Mouse (Mus musculus) embryonic facial prominence, embryonic 14.5 days (tissue): ENCODE data around the gene Coq6. TPM values are rescaled to one million over a fixed set of nuclear protein-coding genes. Genes with fewer than 3 reads are reported as not detected.

Experiments used
- ATAC-seq: fragments of 200-750 bp; cut with Nextera tagmentation; 2 replicates; pipeline ENCODE4 v1.8.0; 2017; ENCODE audit warnings: low read depth, moderate number of reproducible peaks, moderate TSS enrichment
- DNase-seq: peaks from one replicate; pipeline ENCODE4 v3.0.0-alpha.2; 2015; ENCODE audit warnings: low spot score
- H3K27ac ChIP-seq: fragments of 300-500 bp; sonication (generic); replicated peaks from 2 replicates; pipeline ENCODE4 v1.5.1; 2014; ENCODE audit warnings: low read depth, mild to moderate bottlenecking, low read length, moderate library complexity
- H3K27me3 ChIP-seq: fragments of 300-500 bp; sonication (generic); replicated peaks from 2 replicates; pipeline ENCODE4 v1.6.1; 2014; ENCODE audit warnings: low read length; ENCODE audit not compliant: control insufficient read depth, insufficient read depth
- H3K36me3 ChIP-seq: fragments of 300-500 bp; sonication (generic); 2 replicates; pipeline ENCODE4 v1.6.1; 2014; ENCODE audit warnings: low read length, mixed read lengths; ENCODE audit not compliant: control insufficient read depth, insufficient read depth
- H3K4me1 ChIP-seq: fragments of 300-500 bp; sonication (generic); 2 replicates; pipeline ENCODE4 v1.6.1; 2014; ENCODE audit warnings: antibody characterized with exemption, low read length; ENCODE audit not compliant: control insufficient read depth, insufficient read depth
- H3K4me2 ChIP-seq: fragments of 300-500 bp; sonication (generic); 2 replicates; pipeline ENCODE4 v1.6.1; 2014; ENCODE audit warnings: low read depth, mild to moderate bottlenecking, low read length, moderate library complexity, mixed read lengths
- H3K4me3 ChIP-seq: fragments of 300-500 bp; sonication (generic); 2 replicates; pipeline ENCODE4 v1.5.1; 2014; ENCODE audit warnings: low read depth, mild to moderate bottlenecking, low read length
- H3K9ac ChIP-seq: fragments of 300-500 bp; sonication (generic); 2 replicates; pipeline ENCODE4 v1.6.1; 2014; ENCODE audit warnings: low read depth, mild to moderate bottlenecking, low read length, moderate library complexity, mixed read lengths
- H3K9me3 ChIP-seq: fragments of 300-500 bp; sonication (generic); 2 replicates; pipeline ENCODE4 v1.6.1; 2016; ENCODE audit warnings: low read length; ENCODE audit not compliant: control insufficient read depth
- WGBS: fragments of 180-500 bp; shearing (Covaris S2); extraction: QIAGEN DNeasy Blood & Tissue Kit; methylation state at CpG from one replicate; pipeline ENCODE4 v1.1.7; 2014; 5-methylcytosine and 5-hydroxymethylcytosine counted together
- polyA plus RNA-seq: library from polyadenylated mRNA; unstranded; fragments of >200 nt; fragmentation: Nextera tagmentation; extraction: Ambion mirVana; gene quantifications from 2 replicates; pipeline ENCODE4 v1.2.1, GENCODE M21; 2014

Gene Coq6
- polyA plus RNA-seq, 1 experiment from 2014 or later = 34.0 TPM

DNA sequence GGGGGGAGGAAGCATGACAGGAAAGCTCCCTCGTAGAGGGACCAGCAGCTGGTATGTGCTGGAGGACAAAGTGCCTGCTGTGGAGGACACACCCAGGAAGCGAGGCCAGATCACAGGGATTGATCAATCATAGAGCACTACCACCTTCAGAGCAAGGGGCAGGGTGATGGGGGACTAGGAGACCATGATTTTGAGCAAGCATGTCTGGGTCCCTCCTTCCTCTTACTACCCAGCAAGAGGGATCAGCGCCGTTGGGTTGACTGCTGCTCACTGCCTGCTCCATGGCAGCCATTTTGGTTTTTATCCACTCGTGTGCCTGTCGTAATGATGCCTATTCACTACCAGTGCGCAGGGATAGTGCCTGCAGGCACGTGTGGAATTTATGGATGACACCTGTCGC lies 2.8 kb downstream of the Coq6 start:
- Histone ChIP-seq H3K36me3 (peaks cover 24% of the 10 kb centered on the region), H3K4me1 (peaks cover 10% of the 10 kb centered on the region), H3K9me3 (no peaks in the 10 kb centered on the region), H3K27me3 (no peaks in the 10 kb centered on the region), H3K4me3 (no peak overlapping the region), H3K27ac (no peak overlapping the region), H3K9ac (no peak overlapping the region), H3K4me2 (no peak overlapping the region)
- ATAC-seq = no peak
- WGBS = 85% methylated on average over 9 of the region's 9 CpGs
- no peak for DNase-seq

DNA sequence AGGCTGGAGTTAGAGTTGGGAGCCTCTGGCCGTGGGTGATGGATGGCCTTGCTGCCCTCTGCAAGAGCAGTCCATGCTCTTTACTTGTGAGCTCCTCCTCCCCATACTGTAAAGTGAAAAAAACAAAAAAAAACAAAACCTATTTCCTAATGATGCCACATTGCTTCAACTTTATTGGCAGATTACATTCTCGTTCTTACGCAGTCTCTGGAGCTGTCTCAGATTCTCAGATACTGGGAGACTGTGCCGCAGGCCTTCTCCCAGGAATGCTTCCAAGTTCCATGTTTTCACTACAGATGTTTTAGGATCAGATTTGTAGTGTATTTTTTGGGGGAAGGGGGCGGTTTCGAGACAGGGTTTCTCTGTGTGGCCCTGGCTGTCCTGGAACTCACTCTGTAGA lies 3.7 kb downstream of the Coq6 start:
- ATAC-seq (no peak), DNase-seq (no peak)
- no peak overlapping the region for H3K9ac ChIP-seq
- H3K27ac ChIP-seq = no peak overlapping the region
- no peaks in the 10 kb centered on the region for H3K9me3 ChIP-seq
- 93% methylated on average over 6 of the region's 6 CpGs for WGBS
- no peak overlapping the region for H3K4me3 ChIP-seq
- H3K36me3 ChIP-seq = peaks cover 32% of the 10 kb centered on the region
- no peaks in the 10 kb centered on the region for H3K27me3 ChIP-seq
- H3K4me2 ChIP-seq = no peak overlapping the region
- peaks cover 10% of the 10 kb centered on the region for H3K4me1 ChIP-seq

DNA sequence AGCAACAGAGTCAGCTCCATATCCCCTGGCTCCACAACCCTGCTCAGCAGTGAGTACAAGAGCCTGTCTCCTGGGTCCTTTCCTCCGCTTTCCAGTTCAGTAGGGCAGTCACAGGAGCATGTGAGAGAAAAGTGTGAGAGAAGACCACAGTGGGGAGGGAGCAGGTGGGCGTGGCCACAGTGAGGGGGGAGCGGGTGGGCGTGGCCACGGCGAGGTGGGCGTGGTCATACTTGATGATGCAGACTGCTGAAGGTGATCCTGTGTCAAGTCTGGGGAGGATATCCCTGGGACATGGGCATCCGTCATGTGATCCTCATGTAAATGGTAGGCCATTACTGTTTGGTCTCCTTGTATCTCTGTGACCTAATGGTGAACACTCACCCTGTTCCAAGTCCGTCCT lies 5.5 kb downstream of the Coq6 start:
- no peak for DNase-seq
- Histone ChIP-seq H3K4me3 (no peak overlapping the region), H3K27me3 (no peaks in the 10 kb centered on the region), H3K4me1 (peaks cover 7% of the 10 kb centered on the region), H3K9ac (no peak overlapping the region), H3K4me2 (no peak overlapping the region), H3K9me3 (no peaks in the 10 kb centered on the region), H3K27ac (no peak overlapping the region), H3K36me3 (peaks cover 51% of the 10 kb centered on the region)
- 66% methylated on average over 9 of the region's 9 CpGs for WGBS
- ATAC-seq = no peak

DNA sequence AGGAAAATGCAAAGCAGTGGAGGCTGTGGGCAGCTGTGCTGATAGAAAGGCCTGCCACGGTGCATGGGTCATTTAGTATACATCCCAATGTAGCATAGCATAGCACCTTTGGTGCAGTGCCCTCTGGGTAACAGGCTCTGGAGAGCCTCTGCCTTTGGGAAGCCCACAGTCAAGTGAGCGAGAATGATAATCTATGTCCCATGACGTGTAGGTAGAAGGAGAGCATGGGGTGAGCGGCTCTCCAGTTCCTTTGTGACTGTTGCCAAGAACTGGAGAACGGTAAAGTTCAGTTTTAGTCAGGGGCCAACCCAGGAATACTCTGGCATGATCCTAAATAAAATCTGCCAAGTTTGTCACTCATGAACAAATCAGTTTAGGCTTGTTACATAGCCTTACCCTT lies 10.2 kb downstream of the Coq6 start:
- Histone ChIP-seq H3K9me3 (no peaks in the 10 kb centered on the region), H3K4me3 (no peak overlapping the region), H3K27me3 (no peaks in the 10 kb centered on the region), H3K27ac (no peak overlapping the region), H3K36me3 (peaks cover 83% of the 10 kb centered on the region), H3K4me1 (no peaks in the 10 kb centered on the region), H3K4me2 (no peak overlapping the region), H3K9ac (no peak overlapping the region)
- DNase-seq (no peak), ATAC-seq (no peak)
- 95% methylated on average over 5 of the region's 5 CpGs for WGBS

GRCm38 (mm10) chr12:84373831-84374481 lies 12.5 kb downstream of the Coq6 start:
- ATAC-seq (no peak), DNase-seq (no peak)
- H3K4me2 ChIP-seq = no peak overlapping the region
- H3K27ac ChIP-seq = no peak overlapping the region
- H3K4me1 ChIP-seq = no peaks in the 10 kb centered on the region
- 83% methylated on average over 6 of the region's 6 CpGs for WGBS
- no peak overlapping the region for H3K9ac ChIP-seq
- peaks cover 67% of the 10 kb centered on the region for H3K36me3 ChIP-seq
- no peak overlapping the region for H3K4me3 ChIP-seq
- H3K27me3 ChIP-seq = no peaks in the 10 kb centered on the region
- no peaks in the 10 kb centered on the region for H3K9me3 ChIP-seq

GRCm38 (mm10) chr12:84382369-84382768 lies 20.9 kb downstream of the Coq6 start:
- ATAC-seq = no peak
- H3K27me3 ChIP-seq = no peaks in the 10 kb centered on the region
- peaks cover 16% of the 10 kb centered on the region for H3K36me3 ChIP-seq
- no peak overlapping the region for H3K9ac ChIP-seq
- no peak overlapping the region for H3K27ac ChIP-seq
- WGBS = 83% methylated on average over 4 of the region's 4 CpGs
- DNase-seq = no peak
- no peak overlapping the region for H3K4me2 ChIP-seq
- no peaks in the 10 kb centered on the region for H3K4me1 ChIP-seq
- no peak overlapping the region for H3K4me3 ChIP-seq
- no peaks in the 10 kb centered on the region for H3K9me3 ChIP-seq

GRCm38 (mm10) chr12:84384644-84385081 lies 23.2 kb downstream of the Coq6 start:
- Histone ChIP-seq H3K9ac (no peak overlapping the region), H3K27ac (no peak overlapping the region), H3K9me3 (no peaks in the 10 kb centered on the region), H3K4me3 (no peak overlapping the region), H3K27me3 (no peaks in the 10 kb centered on the region), H3K4me2 (no peak overlapping the region), H3K36me3 (peaks cover 15% of the 10 kb centered on the region), H3K4me1 (no peaks in the 10 kb centered on the region)
- 81% methylated on average over 5 of the region's 5 CpGs for WGBS
- ATAC-seq (no peak), DNase-seq (peak; percentile 30)

GRCm38 (mm10) chr12:84385408-84385807 lies 24.0 kb downstream of the Coq6 start:
- Histone ChIP-seq H3K27ac (no peak overlapping the region), H3K4me3 (no peak overlapping the region), H3K4me2 (no peak overlapping the region), H3K36me3 (peaks cover 15% of the 10 kb centered on the region), H3K4me1 (no peaks in the 10 kb centered on the region), H3K9ac (no peak overlapping the region), H3K27me3 (no peaks in the 10 kb centered on the region), H3K9me3 (no peaks in the 10 kb centered on the region)
- DNase-seq (no peak), ATAC-seq (no peak)
- WGBS = 88% methylated on average over 4 of the region's 4 CpGs

- no peak overlapping the region for H3K9ac ChIP-seq
- ATAC-seq (no peak), DNase-seq (no peak)
- H3K4me3 ChIP-seq = no peak overlapping the region
- H3K9me3 ChIP-seq = no peaks in the 10 kb centered on the region
- no peak overlapping the region for H3K27ac ChIP-seq
- H3K4me1 ChIP-seq = no peaks in the 10 kb centered on the region
- peaks cover 11% of the 10 kb centered on the region; the same call in 1 of the 2 replicates for H3K36me3 ChIP-seq
- H3K4me2 ChIP-seq = no peak overlapping the region
- H3K27me3 ChIP-seq = no peaks in the 10 kb centered on the region
- 88% methylated on average over 8 of the region's 8 CpGs for WGBS
Observed at GRCm38 (mm10) chr12:84388097-84388496, 26.6 kb downstream of the Coq6 start.
